Mouse (Mus musculus): ENCODE results near the gene Enpep.
A peak's percentile ranks its signal among the peaks of the same experiment; 100 is the strongest.

Enpep gene

DNA sequence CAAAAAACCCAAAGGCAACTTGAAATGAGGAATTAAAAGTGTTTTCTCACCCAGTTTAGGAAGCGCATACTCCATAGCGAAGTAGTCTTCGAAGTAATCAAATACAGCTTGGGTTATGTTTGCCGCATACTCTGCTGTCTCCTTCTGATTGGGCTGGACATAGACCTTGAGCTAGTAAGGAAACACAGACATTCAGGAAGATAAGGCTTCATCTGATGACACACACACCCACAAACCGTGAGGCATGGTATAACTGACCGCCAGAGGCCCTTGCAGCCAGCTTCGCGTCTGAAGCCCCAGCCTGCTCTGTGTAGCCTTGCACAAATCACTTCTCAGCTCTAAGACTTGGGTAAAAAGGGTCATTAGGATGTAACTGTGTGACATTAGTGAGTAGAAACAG, 20.0 kb downstream of the Enpep start:
- DNase-seq (ENCODE audit: low spot score in 2 of 2): no peak

- DNase-seq (ENCODE audit: low spot score in 2 of 2): no peak
Measured at GRCm38 (mm10) chr3:129311951-129312350, 20.6 kb downstream of the Enpep start.

DNA sequence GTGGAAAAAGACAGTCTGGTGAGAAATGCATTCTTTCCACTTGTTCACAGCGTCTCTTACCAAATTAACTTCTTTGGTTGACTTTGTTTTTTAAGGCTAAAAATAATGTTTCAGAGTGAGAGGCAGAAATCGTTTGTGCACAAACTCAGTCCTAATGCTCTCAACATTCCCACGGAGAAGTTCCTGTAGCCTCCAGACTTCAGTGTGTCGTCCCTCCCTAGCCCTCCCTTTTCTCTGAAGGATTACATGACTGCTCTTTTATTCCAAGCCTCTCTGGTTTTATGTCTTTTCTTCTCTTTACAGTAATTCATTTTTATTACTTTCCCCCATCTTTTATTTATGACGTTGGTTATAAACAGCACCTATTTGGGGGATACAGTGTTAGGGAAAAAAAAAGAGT, 22.6 kb downstream of the Enpep start:
- DNase-seq (ENCODE audit: low spot score in 2 of 2): no peak

DNA sequence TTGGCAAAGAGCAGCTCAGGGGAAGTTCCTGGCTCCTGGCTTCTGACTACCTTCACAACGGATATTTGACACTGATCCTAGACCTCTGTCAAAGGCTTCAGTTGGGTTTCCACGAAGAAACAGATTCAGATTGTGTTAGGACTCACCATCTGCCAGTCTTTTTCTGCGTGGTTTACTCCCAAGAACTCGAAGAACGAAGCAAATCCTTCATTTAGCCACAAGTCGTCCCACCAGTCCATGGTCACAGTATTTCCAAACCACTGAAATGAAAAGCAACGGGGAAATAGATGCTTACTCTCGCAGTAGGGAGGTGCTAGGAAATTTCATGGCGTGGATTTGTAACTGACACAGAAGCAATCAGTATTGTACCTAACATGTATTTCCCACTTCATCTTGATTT, 23.6 kb downstream of the Enpep start:
- DNase-seq (ENCODE audit: low spot score in 2 of 2): peak; percentile 9 to 20

- DNase-seq (ENCODE audit: low spot score in 2 of 2): peak in 1 of 2 experiments; percentile 7
Measured at GRCm38 (mm10) chr3:129308102-129308752, 24.3 kb downstream of the Enpep start.

DNA sequence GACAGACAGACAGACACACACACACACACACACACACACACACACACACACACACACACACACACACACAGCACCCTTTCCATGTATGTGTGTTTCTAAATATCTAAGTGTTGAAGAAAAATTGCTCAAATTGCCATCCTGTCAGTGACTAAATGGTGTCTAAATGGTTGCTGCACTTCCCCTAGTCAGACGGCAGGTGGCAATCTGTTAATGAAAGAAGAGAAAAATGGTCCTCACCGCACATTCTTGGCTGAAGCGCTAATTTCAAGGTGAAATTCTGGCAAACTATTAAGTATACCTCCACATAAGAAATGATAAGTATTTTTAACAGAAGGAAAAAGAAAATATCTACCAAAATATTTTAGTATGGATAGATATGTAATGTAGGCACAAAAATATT, 28.6 kb downstream of the Enpep start:
- DNase-seq (ENCODE audit: low spot score in 2 of 2): peak; percentile 6 to 28

DNA sequence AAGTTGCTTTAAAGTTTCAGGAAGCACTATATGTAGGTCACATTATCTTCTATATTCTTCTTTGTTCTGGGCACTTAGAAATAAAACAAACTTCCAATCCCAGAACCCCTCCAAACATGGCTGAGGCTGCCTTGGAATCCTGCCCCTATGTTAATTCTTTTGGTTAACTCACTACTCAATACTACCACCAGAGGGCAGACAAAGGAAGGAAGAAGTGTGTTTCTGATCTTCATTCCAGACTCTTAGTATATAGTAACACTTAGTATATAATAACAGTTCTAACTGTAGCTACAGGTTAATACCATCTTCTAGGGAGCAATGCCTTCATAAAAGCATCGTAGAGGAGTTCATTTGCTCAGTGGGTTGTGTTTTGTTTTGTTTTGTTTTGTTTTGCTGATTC, 32.6 kb downstream of the Enpep start:
- peak in 1 of 2 experiments; percentile 13 for DNase-seq (ENCODE audit: low spot score in 2 of 2)

DNA sequence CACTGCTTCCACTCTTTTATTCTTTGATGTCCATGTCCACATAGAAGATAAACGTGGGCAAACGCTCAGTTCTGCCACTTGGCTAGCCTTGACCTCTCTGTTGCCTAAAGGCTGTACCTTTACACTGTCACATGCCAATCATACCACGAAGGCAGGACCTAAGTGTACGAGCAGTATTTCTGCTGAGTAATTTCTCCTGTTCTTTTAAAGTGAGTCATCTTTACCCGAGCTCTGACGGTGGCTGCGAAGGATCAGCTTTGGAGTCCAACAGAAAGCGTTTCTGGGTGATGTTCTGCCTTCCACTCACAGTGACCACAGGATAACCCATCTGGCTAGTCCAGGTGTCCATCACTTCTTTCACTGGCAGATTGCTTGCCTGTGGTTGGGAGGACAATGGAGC, 33.9 kb downstream of the Enpep start:
- DNase-seq (ENCODE audit: low spot score in 2 of 2): no peak

DNA sequence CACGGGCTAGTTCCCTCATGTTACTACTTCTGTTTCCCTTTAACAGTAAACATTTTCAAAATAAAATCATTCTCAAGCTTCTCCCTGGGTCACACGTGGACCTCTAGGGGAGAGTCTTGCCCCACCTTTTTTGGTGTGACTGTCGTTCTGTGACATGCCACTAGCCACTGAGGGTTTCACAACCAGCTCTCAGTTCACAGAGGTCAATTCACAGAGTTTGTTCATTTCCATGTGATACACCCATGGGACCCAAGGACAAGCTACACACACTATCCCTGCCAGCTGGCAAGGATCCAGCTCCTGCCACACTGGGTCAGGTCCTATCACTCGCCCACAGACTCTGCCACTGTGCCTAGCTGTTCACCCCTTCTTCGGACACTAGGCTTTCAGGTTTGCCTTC, 35.5 kb downstream of the Enpep start:
- DNase-seq (ENCODE audit: low spot score in 2 of 2): no peak

DNA sequence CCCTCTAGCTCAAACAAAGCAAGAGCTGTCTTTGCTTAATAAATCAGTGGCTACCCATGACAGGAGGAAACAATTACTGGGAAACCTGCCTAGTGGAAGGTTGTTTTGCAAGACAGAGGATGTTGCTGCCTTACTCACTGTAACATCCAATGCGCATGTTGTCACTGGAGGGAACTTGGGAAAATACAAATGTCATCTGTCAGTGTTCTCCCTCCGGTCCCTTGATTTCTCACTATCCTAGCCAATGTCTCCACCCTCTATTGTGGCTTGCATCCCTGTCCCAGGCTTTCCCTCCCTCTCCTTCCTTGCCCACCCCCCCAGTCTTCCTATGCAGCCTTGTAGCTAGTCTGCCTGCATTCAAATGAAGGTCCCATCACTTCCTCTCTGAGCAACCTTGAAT, 36.6 kb downstream of the Enpep start:
- no peak for DNase-seq (ENCODE audit: low spot score in 2 of 2)

DNA sequence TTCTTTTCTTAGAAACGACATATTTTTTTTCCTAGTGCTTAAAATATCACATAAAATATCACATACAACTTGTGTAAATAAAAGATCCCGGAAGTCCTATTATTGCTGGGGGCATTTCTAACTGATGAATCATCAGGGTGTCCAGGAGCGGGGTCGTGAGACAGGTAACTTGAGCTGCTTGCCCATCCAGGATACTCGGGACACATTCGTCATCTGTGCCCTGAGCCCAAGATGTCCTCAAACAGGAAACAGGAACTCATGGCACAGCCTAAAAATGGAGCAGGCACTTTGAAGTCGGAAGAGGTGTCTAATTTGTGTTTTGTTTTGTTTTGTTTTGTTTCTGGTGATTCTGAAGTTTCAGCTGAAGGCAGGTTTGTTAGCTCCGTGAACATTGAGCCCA, 43.0 kb downstream of the Enpep start:
- no peak for DNase-seq (ENCODE audit: low spot score in 2 of 2)

DNA sequence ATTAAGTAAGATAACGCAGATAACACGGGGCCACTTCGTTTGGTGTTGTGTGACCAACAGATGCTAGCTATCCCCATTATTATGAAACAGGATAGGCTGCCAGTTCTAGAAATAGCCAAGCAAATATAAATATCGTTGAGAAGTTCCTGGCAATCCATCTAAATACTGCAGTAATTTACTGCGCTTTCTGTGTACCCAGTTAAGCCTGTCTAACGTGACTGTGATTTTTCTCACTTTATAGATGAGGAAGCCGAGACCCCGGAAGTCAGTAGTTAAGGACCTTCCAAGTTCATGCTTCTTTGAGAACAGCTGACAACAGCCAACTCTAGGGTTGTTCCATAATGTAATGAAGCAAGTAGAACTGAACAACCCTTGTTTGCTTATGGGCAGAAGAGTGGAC, 45.4 kb downstream of the Enpep start:
- no peak for DNase-seq (ENCODE audit: low spot score in 2 of 2)

DNA sequence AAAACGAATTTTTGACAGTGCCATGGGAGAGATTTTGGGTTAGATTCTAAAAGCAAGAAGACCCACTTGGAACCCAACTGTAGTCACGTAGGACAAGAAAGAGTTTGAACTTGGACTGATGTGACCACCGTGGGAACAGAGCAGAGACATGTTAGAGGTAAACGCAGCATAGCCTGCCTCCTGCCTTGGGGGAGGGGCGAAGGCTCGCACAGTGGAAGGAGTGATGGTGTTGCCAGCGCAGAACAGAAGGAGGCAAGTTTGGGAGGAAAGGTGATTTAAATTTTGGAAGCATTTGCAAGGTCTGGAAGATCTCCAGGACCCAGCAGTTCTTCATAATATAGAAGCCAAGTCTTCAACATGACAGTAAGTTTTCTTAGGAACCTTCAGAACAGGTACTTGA, 46.1 kb downstream of the Enpep start:
- no peak for DNase-seq (ENCODE audit: low spot score in 2 of 2)

DNA sequence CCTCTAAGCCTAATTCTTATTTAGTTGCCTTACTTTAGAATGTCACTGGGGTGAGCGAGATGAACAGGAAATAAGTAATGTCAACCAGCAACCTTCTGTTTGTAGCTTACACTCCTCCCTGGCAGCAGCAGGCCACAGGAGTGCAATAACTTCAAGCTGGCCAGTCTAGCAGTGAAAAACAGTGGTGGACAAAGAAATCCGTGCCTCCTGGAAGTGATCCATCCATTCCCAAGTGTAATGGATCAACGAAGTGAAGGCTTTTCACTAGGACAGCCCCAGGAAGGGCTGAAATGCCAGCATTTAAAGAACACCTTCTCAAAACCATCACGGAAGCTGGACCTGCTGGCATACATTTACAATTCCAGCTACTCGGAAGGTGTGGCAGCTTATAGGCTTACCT, 48.2 kb downstream of the Enpep start:
- DNase-seq (ENCODE audit: low spot score in 2 of 2): no peak

GRCm38 (mm10) chr3:129279441-129279840, 53.1 kb downstream of the Enpep start:
- no peak for DNase-seq (ENCODE audit: low spot score in 2 of 2)

DNA sequence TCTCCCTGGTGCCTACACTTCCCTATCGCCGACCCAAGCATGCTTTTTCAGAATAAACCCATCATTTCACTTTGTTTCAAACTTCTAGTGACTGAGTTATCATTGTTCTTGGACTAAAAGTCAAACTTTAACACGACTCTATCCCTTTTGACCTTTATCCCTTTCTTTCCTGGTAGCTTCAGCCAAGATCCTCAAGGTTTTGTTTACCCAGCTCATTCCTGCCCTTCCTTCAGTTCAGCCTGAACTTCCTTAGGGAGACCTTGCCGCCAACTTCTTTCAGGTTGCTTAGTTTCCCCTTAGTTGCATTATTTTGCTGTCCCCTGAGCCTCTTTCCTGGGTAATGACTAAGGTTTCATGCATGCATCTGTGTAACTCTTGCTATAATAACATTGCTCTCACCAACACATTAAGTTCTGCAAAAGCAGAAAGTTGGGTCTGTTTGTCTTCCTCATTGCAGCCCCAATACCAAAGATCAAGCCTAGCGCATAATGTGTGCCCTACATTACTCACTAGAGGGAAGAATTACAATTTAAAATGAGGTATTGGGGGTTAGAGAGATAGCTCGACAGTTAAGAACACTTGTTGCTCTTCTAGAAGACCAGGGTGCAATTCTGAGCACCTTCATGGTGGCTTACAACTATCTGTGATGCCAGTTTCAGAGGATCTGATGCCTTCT, 59.2 kb downstream of the Enpep start:
- no peak for DNase-seq (ENCODE audit: low spot score in 2 of 2)

DNA sequence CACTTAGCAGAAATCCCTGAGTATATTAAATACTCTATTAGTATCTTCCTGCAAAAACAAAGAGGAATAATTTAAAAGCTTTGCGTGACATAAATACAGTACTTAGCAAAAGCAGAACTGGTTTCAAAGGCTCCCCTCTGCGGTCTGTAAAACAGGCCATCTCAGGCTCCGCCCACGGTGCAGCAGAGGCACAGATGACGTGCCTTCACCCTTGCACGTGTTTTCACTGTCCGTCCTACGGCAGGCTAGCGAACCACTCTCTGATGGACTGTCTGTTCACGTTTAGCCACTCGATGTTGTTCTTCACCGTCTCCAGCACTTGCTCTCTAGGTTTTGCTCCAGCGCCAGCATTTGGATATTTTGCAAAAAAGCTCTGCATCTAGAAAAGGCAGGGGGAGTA, 62.5 kb downstream of the Enpep start:
- DNase-seq (ENCODE audit: low spot score in 2 of 2): peak in 1 of 2 experiments; percentile 5

DNA sequence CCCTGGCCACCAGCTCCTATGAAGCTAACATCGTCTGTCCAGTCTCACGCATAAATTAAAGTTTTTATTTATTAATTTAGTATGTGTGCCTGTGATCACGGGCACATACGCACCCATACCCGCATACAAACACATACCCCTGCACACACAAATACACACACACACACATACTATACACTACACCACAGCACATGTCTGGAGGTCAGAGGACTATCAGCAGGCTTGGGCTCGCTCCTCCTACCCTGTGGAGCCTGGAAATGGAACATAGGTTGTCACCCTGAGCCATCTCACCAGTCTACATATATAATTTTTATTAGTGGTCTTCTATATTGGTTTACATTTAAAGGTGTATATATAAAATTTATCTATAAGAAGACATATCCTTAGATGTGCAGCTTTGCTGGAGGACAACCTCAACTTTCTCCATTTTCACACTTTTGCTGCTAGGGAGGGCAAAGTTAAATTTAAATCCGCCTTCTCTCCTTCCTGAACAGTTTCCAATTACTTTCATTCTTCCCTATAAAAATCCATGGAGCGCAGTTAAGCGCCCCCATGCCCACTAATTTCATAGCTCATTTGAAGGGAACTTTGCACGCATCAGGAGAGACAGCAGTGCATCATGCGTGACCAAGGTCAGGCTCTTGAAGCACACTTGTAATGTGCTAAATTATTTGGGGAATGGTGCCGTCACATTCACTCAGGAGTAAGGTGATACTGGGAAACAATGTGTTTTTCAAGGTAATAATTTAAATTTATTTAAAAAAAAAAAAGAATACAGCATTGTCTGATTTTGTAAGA, 63.4 kb downstream of the Enpep start:
- DNase-seq (ENCODE audit: low spot score in 2 of 2): no peak

GRCm38 (mm10) chr3:129258497-129258896, 74.0 kb downstream of the Enpep start:
- no peak for DNase-seq (ENCODE audit: low spot score in 2 of 2)

- DNase-seq (ENCODE audit: low spot score in 2 of 2): no peak
Measured at GRCm38 (mm10) chr3:129256766-129257165, 75.8 kb downstream of the Enpep start.

GRCm38 (mm10) chr3:129256283-129256682, 76.2 kb downstream of the Enpep start:
- no peak for DNase-seq (ENCODE audit: low spot score in 2 of 2)

- DNase-seq (ENCODE audit: low spot score in 2 of 2): no peak
Measured at GRCm38 (mm10) chr3:129254246-129254645, 78.3 kb downstream of the Enpep start.

- DNase-seq (ENCODE audit: low spot score in 2 of 2): no peak
Measured at GRCm38 (mm10) chr3:129250997-129251396, 81.5 kb downstream of the Enpep start.

All from frontal cortex, postnatal 36 days (tissue).